Comparison of ENCODE assay signal across 8 mouse cellular contexts in genomic region chr10:69556278-69556677, GRCm38 (mm10).
DNase-seq lines count a peak whose midpoint lies in the region; TF ChIP-seq lines count a peak whose summit lies in the region.

No protein-coding gene starts in this region.

- H3K27me3 ChIP-seq in small intestine, adult 2 months (ENCODE audit: control insufficient read depth, insufficient read depth, low read length) = no peaks in the 10 kb centered on the region

- no peak for TF ChIP-seq POLR2A in small intestine, adult 2 months (IDR thresholded peaks at IDR 0.05; ENCODE audit: low read depth, low read length)

- no peaks in the 10 kb centered on the region for H3K36me3 ChIP-seq in small intestine, adult 2 months (ENCODE audit: control insufficient read depth, insufficient read depth, low read length)

- no peak overlapping the region for H3K4me3 ChIP-seq in small intestine, adult 2 months (ENCODE audit: low read depth, low read length)

- peak; percentile 87 for DNase-seq in heart, adult 11 months
- no peak for DNase-seq in heart, adult 8-10 months (ENCODE audit: low spot score)
- peak; percentile 54 to 63 for DNase-seq in right cerebral cortex, adult 2 months (ENCODE audit: low spot score in 2 of 2)
- no peak for DNase-seq in right cerebral cortex, postnatal 36 days (ENCODE audit: low spot score in 2 of 2)
- peak; percentile 52 for DNase-seq in embryo, embryonic 10.5 days (ENCODE audit: low spot score)
- peak; percentile 82 to 83 for DNase-seq in kidney, postnatal 25 days
- no peak for DNase-seq in layer of hippocampus, adult 9-10 months (ENCODE audit: low spot score)

- peak; percentile 32; the same call in 1 of the 2 replicates for TF ChIP-seq CTCF in small intestine, adult 2 months (IDR thresholded peaks at IDR 0.05; ENCODE audit: extremely low read depth, insufficient read length, insufficient replicate concordance, low read depth, low read length)

- 26% methylated on average over 13 of the region's 13 CpGs for WGBS in small intestine, adult 2 months

- no peak overlapping the region for H3K27ac ChIP-seq in small intestine, adult 2 months (ENCODE audit: insufficient read depth, low read depth, low read length)

- H3K4me1 ChIP-seq in small intestine, adult 2 months (ENCODE audit: control insufficient read depth, insufficient read depth, insufficient read length, low read length) = no peaks in the 10 kb centered on the region

Comparison
In these comparisons a context has a peak if more than half of its experiments do, and no peak if none do; other contexts are left out.
1. DNase-seq: peak in heart, adult 11 months (single experiment), right cerebral cortex, adult 2 months (2 of 2), embryo, embryonic 10.5 days (single experiment) and kidney, postnatal 25 days (2 of 2); none in heart, adult 8-10 months (single experiment), right cerebral cortex, postnatal 36 days (0 of 2) and layer of hippocampus, adult 9-10 months (single experiment).